Mouse (Mus musculus) testis, postnatal 10 days (tissue): Measurements from ENCODE around the gene Mycbp2.
A peak's percentile ranks its signal among the peaks of the same experiment; 100 is the strongest.

Experiments used
- DNase-seq: peaks from one replicate; pipeline ENCODE4 v3.0.0; 2021; ENCODE audit warnings: low spot score

Gene Mycbp2

DNA sequence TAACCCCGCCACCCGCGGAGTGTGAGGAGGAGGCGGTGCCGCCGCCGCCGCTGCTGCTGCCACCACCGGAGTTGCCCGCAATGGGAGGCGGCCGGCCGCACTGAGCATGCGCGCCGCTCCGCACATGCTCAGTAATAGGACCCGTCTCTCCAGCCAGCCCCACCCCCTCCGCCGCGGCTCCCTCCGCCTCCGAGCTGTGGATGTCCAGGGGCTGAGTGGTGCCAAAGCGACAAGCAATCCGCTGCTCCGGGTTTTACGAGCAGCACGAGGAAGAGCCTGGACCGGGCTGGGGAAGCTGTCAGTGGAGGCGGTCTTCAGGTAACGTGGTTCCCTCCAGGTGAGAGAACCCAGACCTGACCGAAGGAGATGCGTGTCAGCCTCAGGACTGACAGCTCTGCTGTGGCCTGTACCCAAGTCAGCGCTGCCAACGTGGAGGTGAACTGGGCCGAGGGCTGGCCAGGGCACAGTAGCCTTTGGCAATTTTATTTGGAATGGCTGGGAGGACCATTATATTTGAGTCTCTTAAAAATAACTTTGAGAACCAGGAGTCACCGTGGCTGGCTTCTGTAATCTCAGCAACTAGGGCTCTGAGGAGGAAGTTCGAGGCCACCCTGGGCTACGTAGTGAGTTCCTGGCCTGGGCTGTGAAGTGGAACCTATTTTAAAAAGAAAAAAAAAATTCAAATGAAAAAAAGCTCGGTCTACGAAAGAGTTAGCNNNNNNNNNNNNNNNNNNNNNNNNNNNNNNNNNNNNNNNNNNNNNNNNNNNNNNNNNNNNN, at the start of gene Mycbp2:
Mycbp2 (minus strand) TSS at position 86 of the 777 bp plus-strand sequence.
- peak; percentile 98 for DNase-seq

DNA sequence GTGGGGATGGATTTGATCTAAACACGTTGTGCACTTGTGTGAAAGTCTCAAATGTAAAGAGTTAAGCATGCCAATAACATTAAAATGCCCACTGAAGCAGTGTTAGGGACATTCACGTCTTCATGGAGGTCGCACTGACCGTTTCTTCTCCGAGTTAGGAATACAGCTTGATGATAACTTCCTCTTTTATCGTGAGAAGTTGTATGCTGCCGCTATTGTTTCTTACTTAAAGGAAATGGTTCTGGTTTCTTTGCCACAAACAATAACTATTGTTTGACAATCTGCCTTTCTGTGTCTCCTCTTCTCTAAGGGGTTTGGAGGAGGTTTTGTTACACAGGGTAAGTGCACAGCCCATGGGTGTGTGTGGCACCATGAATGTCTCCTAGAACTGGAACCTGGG, 45.8 kb upstream of the Mycbp2 start:
- DNase-seq, result no peak

DNA sequence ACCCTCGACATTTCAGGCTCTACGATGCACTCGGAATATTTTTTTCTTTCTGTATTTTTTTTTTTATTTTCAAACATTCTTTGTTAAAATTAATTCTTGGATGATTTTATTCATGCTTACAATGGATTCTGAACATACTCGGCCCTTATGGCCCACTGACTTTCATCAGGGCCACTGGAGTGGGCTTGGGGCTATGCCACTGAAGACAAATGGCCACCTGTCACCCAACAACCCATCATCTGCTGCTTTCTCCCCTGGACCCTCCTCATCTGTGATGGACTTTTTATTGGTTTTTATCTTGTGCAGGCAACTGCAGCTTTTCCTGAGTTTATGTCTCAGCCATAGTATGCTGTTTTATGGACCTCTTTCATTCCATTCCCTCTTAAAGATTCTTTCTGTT, 40.8 kb upstream of the Mycbp2 start:
- DNase-seq, result no peak

DNA sequence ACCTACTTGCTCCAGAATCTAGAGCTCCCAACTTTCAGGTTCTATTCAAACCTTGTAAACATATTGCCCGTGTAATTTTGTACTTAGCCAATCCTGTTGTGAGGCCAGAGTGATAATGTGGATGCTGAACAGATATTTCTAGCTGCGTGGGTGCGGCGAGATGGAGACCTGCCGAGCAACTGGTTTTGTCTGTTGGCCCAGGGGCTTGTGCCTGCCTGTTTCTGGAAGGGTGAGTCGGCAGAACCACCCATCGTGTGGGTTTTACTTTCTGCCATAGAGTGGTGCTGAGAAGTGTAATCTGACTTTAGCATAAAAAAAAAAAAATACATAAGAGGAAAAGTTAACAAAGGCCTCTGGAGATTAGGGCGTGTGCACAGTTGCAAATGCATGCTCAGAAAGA, 40.3 kb upstream of the Mycbp2 start:
- DNase-seq, result no peak

DNA sequence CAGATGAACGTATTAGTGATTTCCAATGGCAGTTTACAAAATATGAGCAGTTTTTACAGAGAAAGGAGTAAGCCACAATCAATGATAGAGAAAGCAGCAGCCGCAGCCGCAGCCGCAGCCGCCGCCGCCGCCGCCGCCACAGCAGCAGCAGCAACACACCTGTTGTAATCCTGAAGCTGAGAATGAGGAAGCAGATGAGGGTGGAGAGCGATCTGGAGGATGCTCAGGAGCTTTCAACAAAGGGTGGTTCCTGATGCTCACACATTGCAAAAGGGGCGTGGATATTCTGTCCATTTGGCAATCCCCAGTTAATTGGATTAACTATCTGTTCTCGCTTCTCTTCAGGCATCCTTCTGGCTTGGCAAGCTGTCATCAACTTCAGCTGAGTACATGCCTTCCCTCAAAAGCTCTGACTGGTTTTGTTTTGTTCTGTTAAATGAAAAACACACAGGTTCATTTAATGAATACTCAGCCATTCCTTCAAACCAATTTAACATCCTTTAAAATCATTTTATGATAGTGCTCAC, 38.5 kb upstream of the Mycbp2 start:
- no peak for DNase-seq

DNA sequence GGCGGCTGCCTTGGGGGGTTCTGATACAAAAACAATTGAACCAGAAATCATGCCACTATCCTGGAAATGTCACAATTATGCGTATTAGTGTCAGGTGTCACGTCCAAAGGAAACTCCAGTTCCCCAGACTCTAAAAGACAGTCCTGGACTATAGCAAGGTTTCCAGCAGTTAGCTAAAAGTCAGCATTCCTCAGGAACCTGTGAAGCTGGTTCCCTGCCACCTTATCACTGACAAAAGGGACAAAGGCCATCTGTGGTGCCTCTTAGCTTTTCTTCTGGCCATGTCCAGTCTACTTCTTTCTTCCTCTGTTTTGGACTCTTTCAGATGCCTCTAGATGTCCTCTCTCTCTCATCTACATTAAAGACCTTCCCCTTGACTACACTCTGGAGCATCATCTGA, 32.1 kb upstream of the Mycbp2 start:
- DNase-seq, result no peak

DNA sequence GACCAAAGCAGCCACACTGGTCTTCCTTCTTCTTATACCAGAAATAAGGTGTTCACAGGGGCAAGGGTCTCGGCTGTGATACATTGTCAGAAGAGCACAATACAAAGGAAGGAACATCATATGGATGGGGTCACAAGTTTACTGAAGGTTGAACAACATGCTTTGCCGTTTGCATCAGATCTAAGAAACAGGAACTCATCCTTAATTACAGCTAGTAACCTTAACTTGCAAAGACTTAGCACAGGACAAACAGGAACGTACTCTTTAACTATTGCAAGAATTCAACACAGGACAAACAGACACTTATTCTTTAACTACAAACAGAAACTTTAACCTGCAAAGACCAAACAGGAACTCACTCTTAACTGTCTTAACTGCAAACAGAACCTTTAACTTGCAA, 30.2 kb upstream of the Mycbp2 start:
- no peak for DNase-seq

DNA sequence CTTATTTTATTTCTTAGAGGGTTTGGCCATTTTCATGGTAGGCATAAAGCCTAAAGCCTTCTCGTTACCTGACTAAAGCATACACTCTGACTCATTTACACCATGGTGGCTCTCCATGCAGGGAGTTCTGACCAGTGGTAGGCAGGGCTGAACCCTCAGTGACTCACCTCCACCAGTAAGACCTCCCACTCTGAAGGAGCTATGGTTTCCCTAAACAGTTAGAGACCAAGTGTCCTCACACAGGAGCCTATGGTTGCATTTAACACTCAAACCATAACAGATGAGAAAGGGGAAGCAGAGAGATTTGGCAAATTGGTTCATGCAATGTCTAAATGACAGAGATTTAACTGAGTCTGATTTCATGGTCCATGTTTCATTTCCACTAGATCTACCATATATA, 28.9 kb upstream of the Mycbp2 start:
- DNase-seq, result no peak

DNA sequence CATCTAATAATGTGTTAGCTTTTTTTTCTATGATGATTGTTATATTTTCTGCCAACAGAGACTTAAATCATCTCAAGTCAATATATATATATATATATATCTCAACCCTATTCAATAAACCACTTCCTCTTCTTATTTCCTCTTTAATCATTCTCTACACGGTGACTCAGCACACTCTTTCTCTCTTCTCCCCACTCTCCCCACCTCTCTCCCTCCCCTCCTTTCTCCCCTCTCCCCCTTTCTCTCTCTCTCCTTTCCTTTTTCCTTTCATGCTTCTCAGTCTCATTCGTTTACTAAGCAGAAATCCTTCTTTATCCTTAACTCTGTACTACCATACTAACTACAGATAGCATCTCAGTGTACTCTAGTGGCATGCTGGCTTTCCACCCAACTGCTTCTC, 16.6 kb upstream of the Mycbp2 start:
- no peak for DNase-seq

DNA sequence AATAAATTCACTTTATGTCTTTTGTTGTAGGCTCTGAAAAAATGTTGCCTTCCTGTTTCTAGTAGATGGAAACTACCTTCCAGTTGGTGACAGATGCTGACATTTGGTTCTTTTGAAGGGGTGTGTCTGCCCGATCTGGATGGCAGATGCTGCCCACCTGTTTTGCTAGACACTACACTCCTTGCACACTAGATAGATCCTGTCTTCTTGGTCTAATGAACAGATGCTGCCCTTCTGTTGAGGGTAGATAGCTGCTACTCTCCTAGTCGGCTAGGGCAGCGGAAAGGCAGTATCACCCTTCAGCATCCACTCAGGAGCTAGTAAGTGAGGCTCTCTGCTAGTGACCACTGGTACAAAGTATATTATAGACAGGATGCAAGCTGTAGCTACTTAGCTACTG, 9.5 kb upstream of the Mycbp2 start:
- DNase-seq, result no peak

DNA sequence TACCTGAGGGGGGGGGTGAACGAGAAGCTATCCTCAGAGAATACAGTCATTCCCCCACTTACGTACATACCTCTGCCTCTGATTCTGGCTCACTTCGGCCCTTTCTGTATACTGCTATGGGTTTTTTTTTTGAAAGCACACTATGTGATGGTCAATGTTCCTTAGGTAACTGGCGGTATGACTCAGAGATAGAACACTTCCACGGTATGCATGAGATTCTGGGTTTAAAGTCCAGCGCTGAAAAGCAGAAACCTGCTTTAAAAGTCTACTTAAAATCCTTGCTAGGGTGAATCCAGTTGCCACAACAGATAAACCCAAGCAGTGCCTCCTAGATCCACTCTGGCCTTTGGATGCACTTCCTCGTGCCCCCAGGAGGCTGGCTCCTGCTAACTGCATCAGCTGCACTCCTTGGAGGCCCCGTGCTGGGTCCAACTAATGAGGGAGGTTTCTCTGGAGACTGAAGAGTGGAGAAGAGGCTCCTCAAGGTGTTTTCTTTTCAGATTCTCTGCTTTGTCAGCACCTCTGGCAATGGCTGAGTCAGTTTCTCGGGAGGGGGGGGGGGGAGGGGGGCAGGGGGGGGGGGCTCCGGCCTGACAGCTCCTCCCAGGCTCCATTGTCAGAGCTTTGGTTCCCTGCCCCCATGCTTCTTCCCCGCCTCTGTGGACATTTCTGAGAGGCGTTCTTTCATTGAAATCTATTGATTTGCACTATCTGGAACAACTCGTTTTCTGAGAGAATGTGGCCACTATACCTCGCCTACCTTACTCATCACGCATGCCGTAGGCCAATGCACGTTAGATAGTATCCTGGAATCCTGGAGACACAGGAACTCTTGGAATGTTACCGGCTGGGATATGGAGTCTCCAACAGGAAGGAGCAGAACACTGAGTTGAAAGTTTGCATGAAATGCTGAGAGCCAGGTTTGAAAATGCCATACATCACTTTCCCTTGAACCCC, 8.1 kb upstream of the Mycbp2 start:
- DNase-seq, result no peak

DNA sequence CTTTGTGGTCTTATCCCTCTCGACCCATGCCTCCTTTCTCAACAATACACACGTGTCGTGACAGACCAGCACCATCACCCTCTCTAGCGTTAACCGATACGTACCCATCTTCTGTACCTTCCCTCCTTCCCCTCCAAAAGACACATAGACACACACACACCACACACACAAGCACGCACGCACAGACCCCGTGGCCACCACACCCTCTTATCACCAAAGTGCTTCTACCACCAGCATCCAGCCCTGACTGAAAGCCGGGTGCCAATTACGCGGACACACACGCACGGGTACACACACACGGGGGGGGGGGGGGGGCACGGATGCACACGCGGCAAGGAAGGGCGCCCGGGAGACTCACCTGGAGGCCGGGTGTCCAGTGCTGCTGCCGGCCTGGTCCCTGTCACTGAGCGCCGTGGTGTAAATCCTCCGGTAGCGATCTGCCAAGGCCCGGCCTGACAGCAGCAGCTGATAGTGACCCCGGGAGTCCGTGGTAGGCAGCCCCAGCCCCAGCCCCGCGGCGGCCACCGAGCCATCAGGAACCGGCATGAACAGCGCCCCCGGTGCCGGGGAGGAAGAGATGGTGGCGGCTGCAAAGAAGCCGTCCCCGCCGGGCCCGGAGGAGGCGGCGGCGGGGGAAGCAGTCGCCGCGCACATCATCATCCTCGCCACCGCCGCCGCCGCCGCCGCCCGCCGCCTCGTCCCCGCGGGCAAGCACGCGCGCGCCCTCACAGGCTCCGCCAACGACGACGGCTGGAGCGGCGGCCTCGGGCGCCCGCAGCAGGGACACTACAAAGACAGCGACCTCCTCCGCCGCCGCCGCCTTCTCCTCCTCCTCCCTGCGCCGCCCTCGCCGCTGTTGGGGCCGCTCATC, 521 bp downstream of the Mycbp2 start:
- DNase-seq, result peak; percentile 76

DNA sequence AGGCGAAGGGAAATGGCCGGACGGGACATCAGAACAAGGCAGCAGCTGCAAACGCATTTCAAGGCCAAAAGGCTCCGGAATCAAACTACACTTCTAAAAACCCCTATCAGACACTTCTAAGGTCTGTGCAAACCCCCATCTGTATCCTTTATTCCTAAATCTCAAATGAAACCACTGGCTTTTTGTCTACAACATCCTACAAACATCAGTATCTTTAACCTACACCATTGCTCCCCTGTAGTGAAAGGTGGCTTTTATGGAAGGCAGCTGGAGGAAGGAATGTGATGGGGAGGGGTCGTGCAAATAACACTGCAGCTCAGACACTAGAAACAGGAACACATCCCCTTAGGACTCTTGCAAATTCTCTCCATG, 1.1 kb downstream of the Mycbp2 start:
- no peak for DNase-seq

DNA sequence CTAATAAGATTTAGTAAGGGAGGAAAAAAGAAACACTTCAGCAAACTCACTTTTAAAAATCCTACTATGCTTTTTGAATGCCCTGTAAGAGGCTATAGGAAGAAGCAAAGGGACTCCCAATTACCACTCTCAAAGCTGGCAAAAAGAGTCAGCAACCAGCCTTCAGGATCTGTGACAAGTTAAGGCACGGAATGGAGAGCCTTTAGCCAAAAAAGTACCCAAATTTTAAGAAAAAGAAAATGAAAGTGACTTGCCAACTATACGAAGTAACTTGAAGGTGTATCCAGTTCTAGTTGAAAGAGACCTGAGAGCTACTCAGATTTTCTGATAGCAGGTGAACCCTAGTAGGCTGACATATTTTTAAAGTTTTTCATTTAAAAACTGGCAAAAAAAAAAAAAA, 1.6 kb downstream of the Mycbp2 start:
- DNase-seq, result no peak

DNA sequence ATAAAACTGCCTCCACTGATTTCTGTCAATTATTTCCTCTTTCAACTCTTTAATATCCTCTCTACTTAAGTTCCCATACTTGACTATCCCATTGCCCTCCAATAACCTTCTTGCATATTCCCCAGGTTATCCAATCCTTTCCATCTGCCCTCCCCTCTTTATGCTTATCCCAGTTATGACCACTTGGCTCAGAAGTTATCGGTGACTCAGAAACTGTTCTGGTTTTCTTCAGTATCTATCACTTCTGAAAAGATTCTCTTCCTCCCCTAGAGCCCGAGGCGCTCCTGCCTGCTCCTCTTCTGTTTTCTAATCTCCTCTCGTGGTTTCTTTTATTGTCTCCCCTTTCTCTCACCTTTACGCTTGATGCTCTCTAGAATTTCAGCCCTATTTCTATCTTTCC, 2.8 kb downstream of the Mycbp2 start:
- DNase-seq, result no peak

DNA sequence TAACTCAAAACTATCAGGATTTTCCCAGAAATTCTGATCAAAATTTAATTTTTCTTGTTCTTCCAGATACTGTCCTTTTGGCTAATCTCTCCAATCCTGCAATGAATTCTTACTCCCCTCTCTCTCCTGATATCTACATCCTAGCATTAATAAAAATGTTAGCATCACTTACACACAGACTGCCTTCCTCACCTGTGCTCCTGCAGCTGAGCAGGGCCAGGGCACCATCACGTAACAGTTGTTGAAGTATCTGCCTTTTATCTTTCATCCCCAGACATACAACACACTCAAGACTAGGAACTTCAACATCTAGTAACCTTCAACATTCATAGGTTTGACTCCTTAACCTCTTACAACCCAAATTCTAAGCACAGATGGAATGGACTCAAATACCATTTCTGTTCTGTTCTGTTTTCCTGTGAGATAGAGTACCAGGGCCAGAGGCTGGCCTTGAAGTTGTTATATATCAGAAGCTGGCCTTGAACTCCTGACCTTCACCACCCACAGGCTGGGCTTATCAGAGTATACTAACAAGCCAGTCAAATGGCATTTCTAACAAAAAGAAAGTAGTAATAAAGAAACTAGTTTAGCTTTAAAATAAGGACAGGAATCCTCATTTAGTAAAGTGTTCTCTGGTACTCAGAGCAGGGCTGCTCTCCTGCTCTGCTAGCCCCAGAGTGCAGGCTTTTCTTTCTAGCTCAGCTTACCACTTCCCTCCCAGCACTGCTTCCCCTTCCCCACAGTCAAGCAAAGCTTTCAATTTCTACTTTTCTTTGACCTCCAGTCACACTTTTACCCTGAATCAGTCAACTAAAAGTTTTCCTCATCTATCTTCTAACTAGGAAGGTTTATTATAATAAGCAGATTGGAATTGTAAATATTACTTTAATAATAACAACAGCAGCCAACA, 5.0 kb downstream of the Mycbp2 start:
- DNase-seq, result peak; percentile 46

DNA sequence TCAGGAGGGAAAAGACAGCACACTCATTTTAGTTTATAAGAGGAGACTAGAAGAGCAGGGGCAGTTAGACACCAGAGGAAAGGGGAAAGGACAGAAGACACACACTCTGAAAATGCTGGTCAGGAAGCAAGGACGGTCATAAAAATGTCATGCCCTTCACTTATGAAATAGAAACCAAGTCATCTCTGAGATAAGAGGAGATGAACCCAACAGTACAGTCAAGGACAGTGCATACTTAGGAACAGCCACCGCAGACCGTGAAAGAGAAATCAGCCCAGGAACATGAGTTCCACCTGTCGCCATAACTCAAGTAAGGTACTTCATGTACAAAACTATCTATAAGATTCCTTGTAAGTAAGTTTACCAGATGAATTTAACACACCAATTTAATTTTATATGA, 33.7 kb downstream of the Mycbp2 start:
- no peak for DNase-seq

DNA sequence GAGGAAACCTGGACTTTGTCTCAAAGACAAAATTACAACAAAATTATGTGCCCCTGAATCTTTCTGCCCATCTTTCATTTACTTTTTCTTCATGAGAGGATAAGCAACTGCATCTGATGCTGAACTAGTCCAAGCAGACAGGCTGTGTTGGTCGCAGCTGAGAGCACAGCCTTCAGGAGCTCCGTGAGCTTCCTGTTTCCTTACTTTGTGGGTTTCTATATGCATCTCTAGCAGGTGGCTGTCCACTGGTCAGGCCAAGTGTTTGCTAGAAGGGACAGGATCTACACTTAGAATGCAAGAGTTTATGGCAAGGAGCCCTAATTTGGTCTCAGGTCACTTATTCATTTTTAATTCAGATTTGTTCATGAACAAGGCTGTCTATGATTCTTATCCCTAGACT, 50.4 kb downstream of the Mycbp2 start:
- no peak for DNase-seq

DNA sequence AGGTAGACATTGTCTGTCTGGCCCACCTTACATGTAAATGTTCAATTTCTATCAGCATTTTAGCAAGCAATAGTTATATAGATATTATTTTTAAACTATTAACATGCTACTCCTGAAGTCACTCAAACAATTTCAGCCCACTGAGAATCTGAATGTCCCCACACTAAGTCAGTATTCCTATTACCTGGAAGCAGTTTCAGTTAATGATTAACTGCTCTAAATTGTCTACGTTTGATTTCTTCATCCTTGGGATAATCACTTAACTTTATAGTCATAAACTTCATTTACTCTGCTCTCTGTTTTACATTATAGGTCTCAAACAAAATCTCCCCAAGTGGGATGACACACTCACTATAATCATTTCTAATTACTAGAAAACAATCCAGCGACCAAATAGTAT, 60.0 kb downstream of the Mycbp2 start:
- DNase-seq, result no peak

DNA sequence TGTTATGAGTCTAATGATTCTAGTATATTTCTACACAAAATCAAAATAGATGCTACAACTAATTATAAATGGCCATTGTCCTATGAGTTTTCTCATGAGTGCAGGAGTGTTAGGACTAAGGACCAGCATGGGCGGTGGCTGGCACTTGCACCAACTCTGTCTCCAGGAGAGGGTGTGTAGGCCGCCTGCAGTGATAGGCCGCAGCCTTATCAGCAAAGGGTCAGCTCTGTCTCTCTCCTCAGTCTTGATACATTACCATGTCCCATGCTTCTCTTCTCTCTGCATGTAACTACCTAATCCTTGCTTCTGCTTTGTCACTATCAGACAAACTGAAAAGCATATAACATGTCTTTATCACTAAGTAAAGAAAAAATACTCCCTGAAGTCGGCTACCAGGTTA, 69.9 kb downstream of the Mycbp2 start:
- no peak for DNase-seq

DNA sequence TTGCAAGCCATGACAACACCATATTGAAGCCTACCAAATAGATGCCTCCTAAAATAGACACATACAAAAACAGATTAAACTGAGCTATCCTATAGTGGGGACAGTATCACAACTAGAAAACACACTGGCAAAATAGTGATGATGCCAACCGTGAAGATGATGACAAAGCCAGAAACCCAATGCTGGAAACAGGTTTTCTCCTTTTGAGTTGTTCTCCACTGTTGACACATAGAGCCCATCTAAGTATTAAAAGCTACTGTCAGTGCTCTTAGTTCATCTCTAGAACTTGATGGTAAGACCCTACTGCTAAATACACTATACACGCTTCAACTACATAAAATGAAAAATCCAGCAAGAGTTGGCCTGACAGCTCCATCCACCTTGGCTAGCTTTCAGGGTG, 86.2 kb downstream of the Mycbp2 start:
- DNase-seq, result no peak
